Mouse (Mus musculus) right cerebral cortex, adult 18-20 months (tissue): ENCODE results near the gene Slc9a2.
A peak's percentile ranks its signal among the peaks of the same experiment; 100 is the strongest.
"Not testable (repeated sequence)": the region's sequence is repeated elsewhere in the genome, so short reads cannot be mapped to it uniquely, and the experiment has no call there.

Source experiments
- DNase-seq: peaks from one replicate; pipeline ENCODE4 v3.0.0; 2022; ENCODE audit warnings: mixed read lengths

Slc9a2 gene

GRCm38 (mm10) chr1:40726051-40726450 is 45.7 kb downstream of the Slc9a2 start:
- no peak for DNase-seq

- no peak for DNase-seq
Measured at GRCm38 (mm10) chr1:40727404-40727803, 47.0 kb downstream of the Slc9a2 start.

- DNase-seq: no peak
Measured at GRCm38 (mm10) chr1:40728636-40729035, 48.3 kb downstream of the Slc9a2 start.

- DNase-seq: no peak
Measured at GRCm38 (mm10) chr1:40737671-40738070, 57.3 kb downstream of the Slc9a2 start.

GRCm38 (mm10) chr1:40738246-40738645 is 57.9 kb downstream of the Slc9a2 start:
- DNase-seq: not testable (repeated sequence)

GRCm38 (mm10) chr1:40740739-40741138 is 60.4 kb downstream of the Slc9a2 start:
- no peak for DNase-seq

- no peak for DNase-seq
Measured at GRCm38 (mm10) chr1:40746089-40746488, 65.7 kb downstream of the Slc9a2 start.

- no peak for DNase-seq
Measured at GRCm38 (mm10) chr1:40759751-40760445, 79.5 kb downstream of the Slc9a2 start.

- DNase-seq: no peak
Measured at GRCm38 (mm10) chr1:40764042-40764441, 83.7 kb downstream of the Slc9a2 start.

GRCm38 (mm10) chr1:40764701-40765275 is 84.4 kb downstream of the Slc9a2 start:
- DNase-seq: no peak

GRCm38 (mm10) chr1:40765521-40765920 is 85.1 kb downstream of the Slc9a2 start:
- DNase-seq: no peak

- DNase-seq: no peak
Measured at GRCm38 (mm10) chr1:40767588-40767987, 87.2 kb downstream of the Slc9a2 start.

GRCm38 (mm10) chr1:40768606-40769005 is 88.2 kb downstream of the Slc9a2 start:
- peak; percentile 40 for DNase-seq

GRCm38 (mm10) chr1:40769331-40769894 is 89.0 kb downstream of the Slc9a2 start:
- no peak for DNase-seq

- DNase-seq: no peak
Measured at GRCm38 (mm10) chr1:40771196-40771970, 91.0 kb downstream of the Slc9a2 start.

- no peak for DNase-seq
Measured at GRCm38 (mm10) chr1:40773234-40773633, 92.9 kb downstream of the Slc9a2 start.

GRCm38 (mm10) chr1:40774040-40774439 is 93.7 kb downstream of the Slc9a2 start:
- no peak for DNase-seq

- no peak for DNase-seq
Measured at GRCm38 (mm10) chr1:40776102-40776501, 95.7 kb downstream of the Slc9a2 start.

- no peak for DNase-seq
Measured at GRCm38 (mm10) chr1:40776763-40777162, 96.4 kb downstream of the Slc9a2 start.

GRCm38 (mm10) chr1:40783450-40783849 is 103.1 kb downstream of the Slc9a2 start:
- no peak for DNase-seq

GRCm38 (mm10) chr1:40784306-40784705 is 103.9 kb downstream of the Slc9a2 start:
- DNase-seq: no peak

- no peak for DNase-seq
Measured at GRCm38 (mm10) chr1:40785876-40786445, 105.6 kb downstream of the Slc9a2 start.

- DNase-seq: no peak
Measured at GRCm38 (mm10) chr1:40788956-40789355, 108.6 kb downstream of the Slc9a2 start.
